Mouse (Mus musculus): Measurements from ENCODE around the gene Prrc2a.

Gene Prrc2a

GRCm38 (mm10) chr17:35190096-35190495, 25.4 kb upstream of the Prrc2a start:
- DNase-seq (ENCODE audit: low spot score), result no peak

GRCm38 (mm10) chr17:35189186-35189585, 24.5 kb upstream of the Prrc2a start:
- no peak for DNase-seq (ENCODE audit: low spot score)

DNA sequence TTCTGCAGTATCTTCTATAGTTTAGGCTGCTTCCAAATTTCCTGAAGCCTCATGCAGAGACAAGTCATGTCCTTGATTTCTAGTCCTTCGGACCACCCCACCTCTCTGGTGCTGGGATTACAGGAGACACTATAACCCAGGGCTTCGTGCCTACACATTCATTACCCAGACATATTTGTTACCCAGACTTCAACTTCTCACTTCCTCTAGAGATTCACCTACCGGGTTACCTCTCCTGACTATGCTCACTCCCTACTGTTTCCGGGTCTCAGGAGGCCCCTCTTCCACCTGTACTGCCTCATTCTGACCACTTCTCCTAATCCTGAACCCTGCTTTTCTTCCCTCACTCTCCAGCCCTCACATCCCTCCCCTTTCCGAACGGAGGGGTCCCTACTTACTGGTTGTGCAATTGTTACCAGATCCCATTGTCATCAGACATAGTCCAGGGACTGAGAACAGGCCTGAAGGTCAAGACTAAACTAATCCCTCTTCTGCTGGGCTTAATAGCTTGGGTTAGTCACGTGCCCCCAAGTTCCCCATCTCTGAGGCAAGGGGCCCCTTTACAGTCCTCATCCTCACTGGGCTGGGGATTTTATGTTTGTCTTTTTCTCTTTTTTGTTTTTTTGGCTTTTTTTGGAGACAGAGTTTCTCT, 23.4 kb upstream of the Prrc2a start, which contains the start of gene Lst1:
Lst1 (minus strand) TSS at position 481 of the 652 bp plus-strand sequence.
- DNase-seq (ENCODE audit: low spot score), result no peak

- DNase-seq (ENCODE audit: low spot score), result no peak
These were observed 22.6 kb upstream of the Prrc2a start for GRCm38 (mm10) chr17:35187345-35187744.

GRCm38 (mm10) chr17:35186681-35187080, 22.0 kb upstream of the Prrc2a start:
- DNase-seq (ENCODE audit: low spot score), result no peak

DNA sequence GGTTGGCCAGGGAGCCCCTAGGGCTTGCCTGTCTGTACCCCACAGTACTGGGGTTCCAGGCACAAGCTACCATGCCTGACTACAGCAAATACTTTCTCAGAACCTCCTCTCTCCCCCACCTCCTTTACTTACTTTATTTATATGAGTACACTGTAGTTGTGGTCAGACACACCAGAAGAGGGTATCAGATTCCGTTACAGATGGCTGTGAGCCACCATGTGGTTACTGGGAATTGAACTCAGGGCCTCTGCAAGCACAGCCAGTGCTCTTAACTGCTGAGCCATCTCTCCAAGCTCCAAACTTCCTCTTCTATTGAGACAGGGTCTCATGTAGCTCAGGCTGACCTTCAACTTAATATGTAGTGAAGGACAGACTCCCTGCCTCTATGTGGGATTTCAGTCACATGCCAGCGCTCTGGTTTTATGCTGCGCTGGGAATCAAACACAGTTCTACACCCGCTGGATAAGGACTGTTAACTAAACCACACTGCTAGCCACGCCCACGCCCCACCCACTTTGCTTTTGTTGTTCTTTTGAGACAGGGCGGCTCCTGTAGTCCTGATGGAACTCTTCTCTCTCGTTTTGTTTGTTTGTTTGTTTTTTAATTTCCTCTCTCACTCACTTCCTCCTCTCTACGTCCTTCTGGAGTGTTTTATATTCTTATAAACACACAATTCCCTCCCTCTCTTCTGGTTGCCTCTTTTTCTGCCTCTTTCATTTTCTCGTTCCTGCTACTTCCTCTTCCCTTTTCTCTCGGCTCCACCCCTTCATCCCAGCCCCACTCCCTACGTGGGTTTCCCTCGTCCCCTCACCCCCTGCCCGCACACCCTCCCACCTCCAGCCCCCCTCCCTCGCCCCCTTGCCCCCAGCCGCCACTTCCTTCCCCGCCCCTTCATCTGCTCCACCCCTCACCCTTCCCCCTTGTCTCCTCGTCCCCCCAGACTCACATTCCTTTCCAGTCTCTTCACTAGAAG, 21.2 kb upstream of the Prrc2a start:
- DNase-seq (ENCODE audit: low spot score), result no peak

DNA sequence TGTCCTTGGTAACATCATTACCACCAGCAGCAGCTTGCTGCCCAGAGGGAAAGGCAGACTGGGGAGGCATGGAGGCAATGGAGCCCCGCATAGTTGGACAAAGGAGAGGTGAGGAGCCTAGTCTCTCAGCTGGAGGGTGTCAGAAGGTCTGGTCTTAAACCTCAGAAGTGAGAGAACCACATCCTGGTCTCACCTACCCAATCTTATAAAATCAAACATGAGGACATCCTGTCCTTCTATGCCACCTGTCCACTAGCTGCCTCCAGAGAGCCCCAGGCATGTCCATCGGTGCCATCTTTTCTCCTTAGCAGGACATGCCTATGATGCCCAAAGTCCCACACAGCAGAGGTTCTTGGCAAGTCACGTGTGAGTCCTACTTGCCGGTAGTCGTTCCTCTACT, 15.4 kb upstream of the Prrc2a start:
- DNase-seq (ENCODE audit: low spot score), result no peak

- no peak for DNase-seq (ENCODE audit: low spot score)
These were observed 13.8 kb upstream of the Prrc2a start for GRCm38 (mm10) chr17:35178528-35178927.

DNA sequence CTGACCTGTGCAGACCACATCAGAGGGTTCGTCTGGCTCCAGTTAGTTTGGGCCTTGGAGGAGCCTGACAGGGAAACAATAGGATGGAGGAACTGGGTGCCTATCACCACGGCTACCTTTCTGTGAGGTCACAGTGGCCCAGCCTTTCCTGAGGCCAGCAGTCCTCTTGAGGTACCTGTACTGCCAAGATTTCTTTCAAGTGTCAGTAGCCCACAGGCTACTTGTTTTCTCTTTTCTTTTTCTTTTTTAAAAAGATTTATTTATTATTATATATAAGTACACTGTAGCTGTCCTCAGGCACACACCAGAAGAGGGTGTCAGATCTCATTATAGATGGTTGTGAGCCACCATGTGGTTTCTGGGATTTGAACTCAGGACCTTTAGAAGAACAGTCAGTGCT, 11.3 kb upstream of the Prrc2a start, which contains the start of gene Aif1:
Aif1 (minus strand) TSS at position 101 of the 400 bp plus-strand sequence.
- no peak for DNase-seq (ENCODE audit: low spot score)

- no peak for DNase-seq (ENCODE audit: low spot score)
These were observed 10.7 kb upstream of the Prrc2a start for GRCm38 (mm10) chr17:35175382-35175781.

- no peak for DNase-seq (ENCODE audit: low spot score)
These were observed 9.7 kb upstream of the Prrc2a start for GRCm38 (mm10) chr17:35174201-35174977.

- no peak for DNase-seq (ENCODE audit: low spot score)
These were observed 8.6 kb upstream of the Prrc2a start for GRCm38 (mm10) chr17:35173329-35173728.

DNA sequence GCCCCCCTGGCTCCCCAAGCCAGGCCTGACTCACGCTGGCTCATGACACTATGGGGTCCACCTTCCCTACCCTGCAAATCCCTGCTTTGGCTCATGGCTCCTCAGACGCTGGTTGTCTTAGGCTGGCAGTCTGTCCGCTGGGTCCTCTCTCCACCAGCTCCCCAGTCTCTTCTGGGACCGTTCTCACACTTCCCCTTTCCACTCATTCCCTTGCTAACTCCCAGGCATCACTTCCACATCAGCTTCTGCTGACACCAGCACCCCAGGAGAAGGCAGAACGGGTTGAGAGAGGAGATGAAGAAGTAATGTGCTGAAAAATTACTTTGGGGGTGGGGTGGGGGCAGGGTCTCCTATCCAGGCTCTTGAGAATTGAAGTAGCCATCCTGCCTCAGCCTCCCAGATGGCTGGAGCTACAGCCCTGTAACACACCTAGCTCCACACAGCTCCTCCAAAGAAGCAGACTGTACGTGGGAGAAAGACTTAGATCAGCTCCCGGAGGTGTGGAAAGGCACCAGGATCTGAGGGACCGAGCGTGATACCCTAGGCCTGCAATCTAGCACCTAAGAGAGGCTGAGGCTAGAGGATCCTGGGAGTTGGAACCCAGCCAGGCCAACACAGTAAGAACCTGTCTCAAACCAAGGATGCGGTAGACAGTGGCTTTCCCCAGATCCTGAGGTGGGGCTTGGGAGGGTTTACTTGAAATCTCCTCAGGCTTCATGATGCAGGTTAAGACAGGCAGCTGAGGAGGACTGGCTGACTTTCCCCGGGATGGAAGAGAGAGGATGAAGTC, 7.9 kb upstream of the Prrc2a start:
- DNase-seq (ENCODE audit: low spot score), result no peak

- no peak for DNase-seq (ENCODE audit: low spot score)
These were observed 4.0 kb upstream of the Prrc2a start for GRCm38 (mm10) chr17:35168541-35169207.

GRCm38 (mm10) chr17:35167794-35168193, 3.1 kb upstream of the Prrc2a start:
- DNase-seq (ENCODE audit: low spot score), result no peak

- DNase-seq (ENCODE audit: low spot score), result no peak
These were observed 1.8 kb upstream of the Prrc2a start for GRCm38 (mm10) chr17:35166352-35167035.

DNA sequence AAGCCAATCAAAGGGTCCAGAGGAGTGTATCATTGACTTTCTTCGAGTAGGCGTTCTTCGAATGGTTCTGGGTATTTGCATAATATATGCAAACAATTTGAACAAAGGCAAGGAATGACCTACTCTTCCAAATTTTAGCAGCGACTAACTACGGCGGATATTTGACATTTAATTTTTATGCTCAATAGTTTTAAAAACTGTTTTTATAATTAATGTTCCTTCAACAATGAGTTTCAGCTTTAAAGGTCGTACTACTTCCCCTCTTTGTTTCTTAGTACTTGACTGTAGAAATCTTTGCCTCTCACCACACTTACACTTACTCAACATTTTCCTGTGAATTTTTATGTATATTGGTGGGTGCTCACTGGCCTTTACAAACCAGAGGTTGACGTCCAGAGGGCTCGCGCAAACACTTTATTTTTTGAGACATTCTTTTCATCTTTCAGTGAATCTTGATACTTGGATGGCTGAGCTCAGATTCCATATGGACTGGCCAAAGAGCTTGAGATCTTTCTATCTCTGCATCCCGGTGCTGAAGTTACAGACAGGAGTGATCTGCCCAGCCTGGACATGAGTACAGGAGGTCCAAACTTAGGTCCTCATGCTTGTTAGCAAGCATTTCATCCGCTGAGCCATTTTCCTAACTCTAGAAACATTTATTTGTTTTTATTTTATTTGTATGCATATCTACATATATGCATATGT, 906 bp upstream of the Prrc2a start:
- DNase-seq (ENCODE audit: low spot score), result no peak

- no peak for DNase-seq (ENCODE audit: low spot score)
These were observed 504 bp downstream of the Prrc2a start for GRCm38 (mm10) chr17:35164218-35164567.

- no peak for DNase-seq (ENCODE audit: low spot score)
These were observed 1.2 kb downstream of the Prrc2a start for GRCm38 (mm10) chr17:35163326-35164081.

All from ovary, postnatal 10 days (tissue).